Mouse (Mus musculus) macrophage (primary cell): ENCODE results near the gene Tmprss4. TPM values are rescaled to one million over a fixed set of nuclear protein-coding genes. Genes with fewer than 3 reads are reported as not detected.

Experiments
- H3K27ac ChIP-seq: fragments of 350-480 bp; formaldehyde crosslinking; 2 replicates; pipeline ENCODE4 v1.9.0; 2021
- H3K36me3 ChIP-seq: fragments of 350-480 bp; formaldehyde crosslinking; 2 replicates; pipeline ENCODE4 v1.9.0; 2021; ENCODE audit errors: inconsistent target
- H3K4me3 ChIP-seq: fragments of 350-480 bp; formaldehyde crosslinking; 2 replicates; pipeline ENCODE4 v1.9.0; 2021; ENCODE audit errors: inconsistent target
- H3K79me2 ChIP-seq: fragments of 350-480 bp; formaldehyde crosslinking; 2 replicates; pipeline ENCODE4 v1.9.0; 2021; ENCODE audit errors: inconsistent target
- WGBS: methylation state at CpG from one replicate; pipeline ENCODE4 v1.1.7; 2026; ENCODE audit warnings: inconsistent platforms; ENCODE audit not compliant: missing documents; 5-methylcytosine and 5-hydroxymethylcytosine counted together
- polyA plus RNA-seq: library from polyadenylated mRNA; stranded (reverse); fragments of 250-400 nt; gene quantifications from 3 replicates; pipeline ENCODE4 v1.2.4, GENCODE M21; 2018; ENCODE audit warnings: inconsistent platforms

Gene Tmprss4
- polyA plus RNA-seq, 1 experiment from 2014 or later = 2.1 TPM

DNA sequence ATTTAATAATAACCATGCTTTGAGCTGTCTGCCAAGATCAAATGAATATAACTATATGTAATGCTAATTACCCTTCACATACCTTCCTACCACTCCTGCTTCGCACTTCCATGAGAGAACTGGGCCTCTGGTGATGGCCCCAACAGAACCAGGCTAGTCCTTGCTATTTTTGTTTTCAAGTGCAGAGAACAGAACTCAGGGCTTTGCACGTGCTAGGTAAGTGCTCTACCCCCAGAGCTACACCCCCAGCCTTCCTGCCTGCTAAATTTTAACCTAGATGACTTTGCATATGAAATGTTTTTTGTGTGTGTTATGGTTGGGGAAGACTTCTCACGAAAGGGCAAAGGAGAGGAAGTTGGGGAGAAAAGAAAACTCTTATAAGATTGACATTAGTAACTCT, 21.4 kb downstream of the Tmprss4 start:
- Histone ChIP-seq H3K79me2 (no peaks in the 10 kb centered on the region), H3K4me3 (no peak overlapping the region), H3K27ac (no peak overlapping the region; the same call in 1 of the 2 replicates), H3K36me3 (no peaks in the 10 kb centered on the region)
- WGBS = 24% methylated on average over 3 of the region's 3 CpGs

- H3K36me3 ChIP-seq = no peaks in the 10 kb centered on the region
- no peak within 1 kb of the TSS; the same call in 1 of the 2 replicates for H3K27ac ChIP-seq
- H3K4me3 ChIP-seq = no peak within 1 kb of the TSS
- 6% methylated on average over 2 of the region's 2 CpGs for WGBS
- no peaks in the 10 kb centered on the region for H3K79me2 ChIP-seq
Observed at GRCm38 (mm10) chr9:45181770-45182169, 22.1 kb downstream of the Tmprss4 start, which contains the start of gene BC049352. TSS of gene BC049352 (plus strand) at chr9:45182007.

- H3K27ac ChIP-seq = 0 out of 2 replicates have a peak overlapping the region, but pooled peaks have one; percentile 4
- H3K79me2 ChIP-seq = no peaks in the 10 kb centered on the region
- WGBS = 36% methylated on average over 4 of the region's 5 CpGs
- no peak overlapping the region for H3K4me3 ChIP-seq
- H3K36me3 ChIP-seq = no peaks in the 10 kb centered on the region
Observed at GRCm38 (mm10) chr9:45179282-45179681, 24.6 kb downstream of the Tmprss4 start.

DNA sequence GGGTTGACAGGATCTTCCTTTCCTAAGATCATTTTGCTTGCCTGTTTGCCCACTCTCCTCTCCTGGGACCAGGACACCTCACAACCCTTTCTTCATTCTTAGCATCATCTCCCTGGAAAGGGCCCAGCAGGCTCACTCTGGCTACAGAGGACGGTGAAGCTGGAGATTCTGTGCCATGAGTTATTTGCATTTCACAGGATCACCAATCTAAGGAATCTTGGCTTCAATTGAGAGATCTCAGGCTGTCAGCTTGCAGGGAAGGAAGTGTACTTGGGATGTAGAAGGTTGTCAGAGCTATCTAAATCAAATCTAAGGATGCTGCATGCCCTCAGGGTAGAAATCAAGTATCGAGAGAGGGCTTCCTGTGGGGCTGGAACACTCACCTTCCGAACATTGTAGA, 30.4 kb downstream of the Tmprss4 start:
- Histone ChIP-seq H3K4me3 (no peak overlapping the region), H3K27ac (no peak overlapping the region), H3K79me2 (no peaks in the 10 kb centered on the region), H3K36me3 (no peaks in the 10 kb centered on the region)
- WGBS = 92% methylated on average over 3 of the region's 3 CpGs

GRCm38 (mm10) chr9:45171073-45171610, 32.8 kb downstream of the Tmprss4 start:
- no peak overlapping the region for H3K4me3 ChIP-seq
- 93% methylated on average over 1 of the region's 1 CpGs for WGBS
- no peaks in the 10 kb centered on the region for H3K36me3 ChIP-seq
- no peaks in the 10 kb centered on the region for H3K79me2 ChIP-seq
- no peak overlapping the region for H3K27ac ChIP-seq

GRCm38 (mm10) chr9:45170150-45170549, 33.7 kb downstream of the Tmprss4 start:
- no peak overlapping the region for H3K4me3 ChIP-seq
- no peaks in the 10 kb centered on the region for H3K79me2 ChIP-seq
- H3K27ac ChIP-seq = no peak overlapping the region
- 96% methylated on average over 5 of the region's 5 CpGs for WGBS
- no peaks in the 10 kb centered on the region for H3K36me3 ChIP-seq

- Histone ChIP-seq H3K27ac (no peak overlapping the region), H3K4me3 (no peak overlapping the region), H3K79me2 (no peaks in the 10 kb centered on the region), H3K36me3 (no peaks in the 10 kb centered on the region)
- WGBS = 79% methylated on average over 5 of the region's 5 CpGs
Observed at GRCm38 (mm10) chr9:45167903-45168302, 36.0 kb downstream of the Tmprss4 start.

DNA sequence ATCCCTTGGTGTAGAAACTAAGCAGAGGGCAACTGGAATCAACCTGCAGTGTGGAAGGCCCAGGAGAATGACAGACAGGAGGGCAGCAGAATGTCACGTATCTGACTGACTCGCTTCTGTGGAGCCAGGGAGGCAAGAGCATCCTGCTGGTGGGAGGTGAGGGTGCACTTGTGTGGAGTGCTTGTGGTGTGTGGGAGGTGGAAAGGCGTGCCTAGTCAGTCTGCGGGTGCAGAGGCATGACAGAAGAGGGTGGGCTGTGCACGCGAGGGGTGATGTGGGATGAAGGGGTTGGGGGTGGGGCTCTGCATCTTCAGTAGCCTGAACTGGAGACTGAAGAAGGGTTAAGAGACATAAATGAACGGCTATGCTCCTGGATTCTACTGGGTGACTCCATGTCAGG, 50.5 kb downstream of the Tmprss4 start:
- H3K36me3 ChIP-seq = no peaks in the 10 kb centered on the region
- no peak overlapping the region for H3K27ac ChIP-seq
- no peaks in the 10 kb centered on the region for H3K79me2 ChIP-seq
- no peak overlapping the region for H3K4me3 ChIP-seq
- WGBS = 79% methylated on average over 7 of the region's 7 CpGs

DNA sequence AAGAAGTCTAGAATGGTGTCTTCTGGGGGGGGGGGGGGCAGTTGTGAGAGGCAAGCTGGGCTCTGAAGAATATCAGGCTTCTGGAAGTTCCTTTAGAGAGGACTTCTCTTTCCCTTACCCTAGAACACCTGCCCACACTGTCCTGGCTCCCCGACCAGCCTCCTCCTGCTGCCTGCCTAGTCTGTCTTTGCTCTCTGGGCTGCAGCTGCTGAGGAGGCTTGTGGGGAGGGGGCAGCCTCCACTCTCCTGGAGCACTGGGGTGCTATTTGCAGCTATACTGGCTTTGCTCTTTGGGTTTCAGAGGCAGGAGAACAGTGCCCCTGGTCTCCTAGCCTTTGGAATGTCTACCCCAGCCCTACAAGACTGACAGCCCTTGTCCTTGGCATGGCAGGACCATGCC, 53.0 kb downstream of the Tmprss4 start:
- 62% methylated on average over 1 of the region's 1 CpGs for WGBS
- H3K79me2 ChIP-seq = no peaks in the 10 kb centered on the region
- no peak overlapping the region for H3K4me3 ChIP-seq
- H3K36me3 ChIP-seq = no peaks in the 10 kb centered on the region
- no peak overlapping the region for H3K27ac ChIP-seq

DNA sequence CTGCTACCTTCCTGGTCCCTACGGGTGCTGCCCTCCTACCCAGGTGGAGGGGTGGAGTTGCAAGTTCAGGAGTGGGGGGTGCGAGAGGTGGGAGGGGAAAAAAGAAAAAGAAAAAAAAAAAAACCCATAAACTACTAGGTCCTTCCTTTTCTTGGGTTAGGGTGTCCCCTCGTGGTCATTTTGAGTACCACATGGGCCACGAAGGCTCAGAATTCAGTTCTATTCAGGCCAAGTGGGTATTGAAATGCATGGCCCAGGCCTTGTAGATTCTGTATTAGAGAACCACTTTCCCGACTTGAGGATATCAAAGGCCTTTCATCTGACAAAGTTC, 57.7 kb downstream of the Tmprss4 start:
- 0% methylated on average over 5 of the region's 5 CpGs for WGBS
- no peaks in the 10 kb centered on the region for H3K79me2 ChIP-seq
- H3K4me3 ChIP-seq = no peak overlapping the region
- no peaks in the 10 kb centered on the region for H3K36me3 ChIP-seq
- H3K27ac ChIP-seq = no peak overlapping the region

DNA sequence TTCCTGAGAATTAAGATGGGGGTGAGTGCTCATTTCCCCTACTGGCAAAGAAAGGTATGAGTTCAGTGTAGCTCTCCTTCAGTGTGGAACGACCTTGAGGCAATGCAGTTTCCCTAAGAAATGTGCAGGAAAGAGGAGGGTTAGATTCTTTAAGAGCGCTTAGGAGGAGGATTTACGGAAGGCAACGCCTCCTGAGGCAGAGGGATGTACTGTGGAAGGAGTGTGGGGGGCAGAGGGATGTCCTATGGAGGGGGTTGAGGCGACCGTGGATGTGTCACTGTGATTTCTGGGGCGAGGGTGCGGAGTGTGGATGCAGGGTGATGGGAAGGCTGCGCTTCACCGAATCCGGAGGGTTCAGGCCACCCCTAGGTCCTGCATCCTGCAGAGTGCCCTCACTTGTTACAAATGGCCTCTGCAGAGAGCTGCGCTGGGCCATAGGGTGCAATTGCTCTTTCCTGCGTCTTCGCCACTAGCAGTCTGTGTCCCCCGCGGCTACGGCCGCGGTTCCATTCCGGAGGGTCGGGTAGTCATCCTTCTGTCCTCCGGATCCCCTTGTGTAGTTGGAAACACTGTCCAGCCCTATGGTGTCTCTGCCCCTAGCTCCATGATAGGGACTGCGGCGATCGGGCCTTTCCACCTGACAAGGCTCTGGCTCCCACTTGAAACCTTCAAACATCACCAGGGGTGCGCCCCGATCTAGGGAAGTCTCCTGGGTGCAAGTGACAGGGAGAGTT, 58.2 kb downstream of the Tmprss4 start:
- Histone ChIP-seq H3K36me3 (no peaks in the 10 kb centered on the region), H3K4me3 (no peak overlapping the region), H3K27ac (no peak overlapping the region), H3K79me2 (no peaks in the 10 kb centered on the region)
- 12% methylated on average over 27 of the region's 27 CpGs for WGBS

GRCm38 (mm10) chr9:45142686-45143085, 61.2 kb downstream of the Tmprss4 start:
- H3K27ac ChIP-seq = no peak overlapping the region
- 70% methylated on average over 3 of the region's 3 CpGs for WGBS
- no peaks in the 10 kb centered on the region for H3K36me3 ChIP-seq
- H3K4me3 ChIP-seq = no peak overlapping the region
- no peaks in the 10 kb centered on the region for H3K79me2 ChIP-seq

DNA sequence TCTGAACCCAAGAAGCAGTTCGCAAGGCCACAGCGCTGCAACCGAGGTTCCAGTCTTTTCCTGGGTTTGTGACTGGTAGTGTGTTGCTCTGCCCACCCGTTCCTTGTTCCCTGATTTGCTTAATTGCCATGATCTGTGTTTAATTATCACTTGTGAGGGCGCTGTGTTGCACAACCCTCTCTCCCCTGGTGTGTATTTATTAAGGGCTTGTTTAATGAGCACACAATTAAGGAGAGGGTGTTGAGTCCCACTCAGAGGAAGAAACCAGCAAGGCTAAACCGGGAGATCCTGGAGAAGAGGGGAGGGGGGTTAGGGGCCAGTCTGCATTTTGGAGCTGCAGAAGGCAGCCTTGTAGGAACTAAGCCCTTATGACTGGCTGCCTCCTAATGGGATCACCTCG, 62.9 kb downstream of the Tmprss4 start:
- Histone ChIP-seq H3K4me3 (no peak overlapping the region), H3K79me2 (no peaks in the 10 kb centered on the region), H3K36me3 (no peaks in the 10 kb centered on the region), H3K27ac (no peak overlapping the region)
- 90% methylated on average over 7 of the region's 7 CpGs for WGBS

DNA sequence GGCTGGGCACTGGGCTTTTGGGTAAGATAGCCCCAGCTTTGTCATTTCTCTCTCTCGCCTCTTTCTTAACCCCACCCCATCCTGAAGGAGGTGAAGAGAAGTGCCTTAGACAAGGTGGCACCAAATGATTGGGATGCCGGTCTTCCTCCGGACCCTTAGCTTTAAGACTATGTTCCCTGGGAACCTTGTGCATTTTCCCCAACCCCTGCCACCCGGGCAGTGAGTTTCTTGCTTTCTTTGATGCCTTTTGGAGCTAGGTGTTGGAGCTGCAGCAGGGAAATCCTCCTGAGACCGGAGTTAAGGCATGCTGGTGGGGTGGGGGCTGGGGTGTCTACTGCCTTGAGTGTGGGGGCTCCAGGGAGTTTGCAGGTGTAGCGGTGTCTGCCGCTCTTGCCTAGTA, 64.8 kb downstream of the Tmprss4 start:
- WGBS = 21% methylated on average over 7 of the region's 7 CpGs
- H3K79me2 ChIP-seq = no peaks in the 10 kb centered on the region
- H3K4me3 ChIP-seq = no peak overlapping the region
- H3K27ac ChIP-seq = no peak overlapping the region
- no peaks in the 10 kb centered on the region for H3K36me3 ChIP-seq

GRCm38 (mm10) chr9:45138191-45139032, 65.5 kb downstream of the Tmprss4 start, which contains the start of gene Scn4b:
TSS of gene Scn4b (plus strand) at chr9:45138395.
- Histone ChIP-seq H3K79me2 (no peaks in the 10 kb centered on the region), H3K36me3 (no peaks in the 10 kb centered on the region), H3K27ac (no peak within 1 kb of the TSS), H3K4me3 (no peak within 1 kb of the TSS)
- 2% methylated on average over 68 of the region's 76 CpGs for WGBS
